Mouse (Mus musculus) layer of hippocampus, adult 6 months (tissue): ENCODE measurements around the gene Scarf1. TPM values are rescaled to one million over a fixed set of nuclear protein-coding genes. Genes with fewer than 3 reads are reported as not detected.

ENCODE experiments used
- long read RNA-seq, 2 experiments: library from polyadenylated mRNA; unstranded; transcript quantifications; one replicate each; pipeline ENCODE4 v2.0.0; 2019 to 2020
- microRNA-seq: library from miRNA; unstranded; fragments of <30 nt; microRNA quantifications from one replicate; pipeline ENCODE4 v1.2.0, GENCODE M21; 2020
- polyA plus RNA-seq: library from polyadenylated mRNA; unstranded; fragments of <200 nt; fragmentation: Nextera tagmentation; gene quantifications from 2 replicates; pipeline ENCODE4 v1.2.3, GENCODE M21; 2021

Gene Scarf1
- polyA plus RNA-seq, result 0.90 and 1.3 TPM in 2 replicates
- long read RNA-seq, experiment 1, result 0 reads
- long read RNA-seq, experiment 2, partial matches to known transcripts, result 1 of 8 reads
- long read RNA-seq, experiment 2, other reads (novel, unspliced or antisense), result 3 of 8 reads

DNA sequence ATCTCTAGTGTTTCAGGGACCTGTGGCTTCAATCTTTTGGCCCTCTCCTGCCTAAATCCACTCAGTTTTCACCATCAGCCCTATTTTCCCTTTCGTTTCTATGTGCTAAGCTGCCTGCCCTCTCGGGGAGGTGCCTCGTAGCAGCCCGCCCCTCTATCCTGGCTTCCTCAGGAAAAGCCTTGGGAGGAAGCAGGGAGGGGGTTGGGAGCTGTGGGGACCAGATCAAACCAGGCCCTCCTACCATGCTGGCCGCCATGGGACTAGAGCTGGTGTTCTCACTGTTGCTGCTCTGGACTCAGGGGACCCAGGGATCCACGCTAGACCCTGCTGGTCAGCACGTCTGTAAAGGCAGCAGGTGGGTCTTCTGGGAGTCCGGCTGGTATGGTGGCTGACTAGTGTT is at the start of gene Scarf1:
Gene Scarf1 (plus strand): TSS at position 205 of the 400 bp plus-strand sequence.

DNA sequence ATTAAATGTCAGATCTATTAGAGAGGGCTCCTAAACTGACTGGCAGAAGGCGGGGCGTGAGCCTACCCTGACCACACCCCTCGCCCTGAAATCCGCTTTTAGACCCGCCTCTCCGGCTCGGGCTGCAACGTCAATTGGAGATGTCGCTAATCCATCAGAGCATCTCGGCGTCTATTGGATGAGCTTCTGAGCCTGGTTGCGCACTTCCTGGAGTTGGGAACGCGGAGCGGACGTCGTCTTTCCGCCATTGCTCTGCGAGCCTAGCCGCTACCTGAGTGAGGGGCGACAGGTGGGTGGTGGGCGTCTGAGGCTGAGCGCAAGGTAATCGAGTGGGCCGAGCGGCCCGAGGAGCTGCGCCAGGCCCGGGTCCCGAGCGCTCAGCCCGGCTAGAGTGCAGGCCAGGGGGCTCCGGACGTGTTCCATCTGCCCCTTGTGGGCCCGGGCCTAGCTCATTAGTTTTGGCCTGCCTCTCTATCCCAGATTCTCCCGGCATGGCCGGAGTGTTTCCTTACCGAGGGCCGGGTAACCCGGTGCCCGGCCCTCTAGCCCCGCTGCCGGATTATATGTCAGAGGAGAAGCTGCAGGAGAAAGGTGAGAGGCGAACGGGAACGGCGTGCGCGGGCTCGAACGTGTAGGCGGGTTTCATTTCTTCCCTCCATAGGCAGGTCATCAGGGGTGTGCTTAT is 26.6 kb upstream of the Scarf1 start, which contains the start of gene Prpf8:
Gene Prpf8 (plus strand): TSS at position 216 of the 685 bp plus-strand sequence.

DNA sequence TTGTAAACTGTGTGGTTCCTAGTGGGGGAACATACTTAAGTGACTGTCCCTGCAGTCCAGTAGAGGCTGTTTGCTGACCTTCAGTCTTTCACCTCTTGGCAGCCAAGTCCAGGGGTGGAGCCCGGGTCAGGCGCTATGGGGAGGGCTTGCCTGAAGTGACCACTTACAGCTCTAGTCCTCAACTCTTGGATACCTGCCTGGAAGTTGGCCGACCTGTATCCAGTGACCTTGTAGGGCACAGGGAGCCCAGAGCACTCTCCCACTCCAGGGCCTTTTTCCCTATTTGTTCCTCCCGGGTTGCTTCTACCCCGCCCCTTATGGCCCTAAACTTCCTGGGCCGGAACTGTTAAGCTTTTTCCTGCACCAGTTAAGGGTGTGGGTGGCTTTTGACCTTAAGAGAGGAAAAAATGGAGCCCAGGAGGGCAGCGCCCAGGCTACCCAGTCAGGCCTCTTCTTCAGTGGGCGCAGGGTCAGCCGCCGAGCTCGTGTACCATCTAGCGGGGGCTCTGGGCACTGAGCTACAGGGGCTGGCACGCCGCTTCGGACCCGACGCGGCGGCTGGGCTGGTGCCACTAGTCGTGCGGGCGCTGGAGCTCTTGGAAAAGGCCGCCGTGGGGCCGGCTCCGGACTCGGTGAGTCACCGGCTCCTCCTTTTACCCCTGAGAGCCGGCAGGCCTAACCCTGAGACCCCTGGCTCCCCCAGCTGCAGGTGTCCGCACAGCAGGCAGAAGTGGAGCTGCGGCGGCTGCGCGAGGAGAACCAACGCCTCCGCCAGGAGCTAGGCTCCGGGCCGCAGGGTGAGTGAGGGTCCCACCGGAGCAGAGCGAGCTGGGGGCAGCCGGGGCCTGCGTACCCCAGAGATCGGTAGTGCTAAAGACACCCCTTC is 3.4 kb upstream of the Scarf1 start, which contains the start of gene Rilp:
Gene Rilp (plus strand): TSS at position 354 of the 886 bp plus-strand sequence.

DNA sequence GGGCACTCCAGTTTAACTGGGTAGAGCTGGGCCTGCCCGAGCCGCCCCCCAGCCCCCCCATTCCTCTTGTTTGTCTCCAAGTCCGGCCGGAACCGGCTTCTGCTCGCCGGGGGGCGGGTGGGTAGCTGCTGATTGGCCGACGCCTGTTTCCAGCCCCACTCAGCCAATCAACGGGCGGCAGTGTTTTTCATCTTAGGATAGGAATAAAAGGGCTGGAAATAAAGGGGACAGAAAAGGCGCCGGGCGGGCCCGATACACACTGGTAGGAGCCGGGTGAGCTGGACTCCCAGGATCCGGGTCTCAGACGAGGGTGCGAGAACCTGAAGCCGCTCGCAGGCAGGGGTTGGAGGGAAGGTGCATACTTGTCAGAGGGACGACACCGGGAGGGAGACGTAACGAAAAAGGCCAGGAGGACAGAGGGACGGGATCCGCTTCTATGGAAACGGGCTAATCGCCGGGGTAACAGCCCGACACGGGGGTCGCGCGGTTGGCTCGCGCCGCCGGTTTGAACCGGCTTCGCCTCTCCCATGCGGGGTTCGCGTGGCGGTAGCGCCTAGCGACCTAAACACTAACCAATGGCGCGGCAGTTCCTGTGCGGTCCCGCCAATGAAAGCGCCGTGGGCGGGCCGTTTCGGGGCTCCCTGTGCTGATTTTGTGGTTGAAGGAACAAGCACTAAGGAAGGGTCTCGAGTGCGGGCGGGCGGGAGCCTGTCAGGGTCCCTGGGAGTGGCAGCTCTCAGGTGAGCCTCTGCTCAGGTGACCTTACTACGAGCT is 18.3 kb downstream of the Scarf1 start, which contains the start of gene Slc43a2:
Gene Slc43a2 (plus strand): TSS at position 226 of the 774 bp plus-strand sequence.

Small RNA genes within 50 kb of the gene (microRNA-seq; reads per million reads assigned to microRNA genes)
- gene Mir22 (7,524 reads per million, percentile 94 among the genes with 10 or more reads in this experiment), gene Mir3971 (not detected)

Other genes starting within 250 kb of the Scarf1 start
- 35.7 and 45.7 TPM in 2 replicates for gene Rpa1, start 165.2 kb upstream of the Scarf1 start, polyA plus RNA-seq
- 11.1 and 14.0 TPM in 2 replicates for gene Smyd4, start 165.1 kb upstream of the Scarf1 start, polyA plus RNA-seq
- 9.7 and 15.3 TPM in 2 replicates for gene Serpinf1, start 90.8 kb upstream of the Scarf1 start, polyA plus RNA-seq
- 0.14 and 0.40 TPM in 2 replicates for gene Serpinf2, start 73.9 kb upstream of the Scarf1 start, polyA plus RNA-seq
- 4.0 and 4.4 TPM in 2 replicates for gene Wdr81, start 58.8 kb upstream of the Scarf1 start, polyA plus RNA-seq
- 0.67 and 0.73 TPM in 2 replicates for gene Tlcd2, start 51.8 kb upstream of the Scarf1 start, polyA plus RNA-seq
- 16.3 and 16.5 TPM in 2 replicates for gene Prpf8, start 26.7 kb upstream of the Scarf1 start, polyA plus RNA-seq
- gene Rilp, start 3.4 kb upstream of the Scarf1 start, polyA plus RNA-seq, result 1.9 and 3.4 TPM in 2 replicates
- 13.9 and 18.2 TPM in 2 replicates for gene Slc43a2, start 18.2 kb downstream of the Scarf1 start, polyA plus RNA-seq
- 18.7 and 19.2 TPM in 2 replicates for gene Pitpna, start 74.6 kb downstream of the Scarf1 start, polyA plus RNA-seq
- 20.0 and 22.0 TPM in 2 replicates for gene Inpp5k, start 117.4 kb downstream of the Scarf1 start, polyA plus RNA-seq
- 3.0 and 3.3 TPM in 2 replicates for gene Myo1c, start 137.0 kb downstream of the Scarf1 start, polyA plus RNA-seq
- 28.5 and 29.6 TPM in 2 replicates for gene Crk, start 165.7 kb downstream of the Scarf1 start, polyA plus RNA-seq
- gene Ywhae, start 219.3 kb downstream of the Scarf1 start, polyA plus RNA-seq, result 825 and 904 TPM in 2 replicates